Mouse (Mus musculus): ENCODE measurements around the gene Trpm1.

Gene Trpm1

DNA sequence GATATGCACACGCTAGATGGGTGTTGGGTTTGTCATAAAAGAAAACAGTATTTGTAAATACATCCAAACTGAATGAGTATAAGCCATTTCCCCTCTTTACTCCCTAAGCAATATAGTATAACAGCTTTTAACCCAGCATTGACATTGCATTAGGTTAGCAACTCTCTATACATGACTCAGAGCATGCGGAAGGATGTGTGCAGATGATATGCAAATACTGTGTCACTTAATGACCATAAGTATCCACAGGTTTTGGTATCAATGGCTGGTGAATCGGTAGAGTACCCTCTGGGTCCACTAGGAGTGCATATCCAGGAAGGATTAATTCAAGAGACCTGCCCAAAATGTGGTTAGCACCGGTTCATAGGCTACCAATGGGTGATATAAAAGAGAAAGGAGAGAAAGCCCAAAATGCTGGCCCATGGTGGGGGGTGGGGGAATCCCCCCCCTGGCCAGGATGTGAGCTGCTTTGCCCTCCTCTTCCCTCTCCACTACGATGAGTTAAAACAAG, 80.7 kb downstream of the Trpm1 start:
- DNase-seq (ENCODE audit: low spot score in 2 of 2) = no peak

DNA sequence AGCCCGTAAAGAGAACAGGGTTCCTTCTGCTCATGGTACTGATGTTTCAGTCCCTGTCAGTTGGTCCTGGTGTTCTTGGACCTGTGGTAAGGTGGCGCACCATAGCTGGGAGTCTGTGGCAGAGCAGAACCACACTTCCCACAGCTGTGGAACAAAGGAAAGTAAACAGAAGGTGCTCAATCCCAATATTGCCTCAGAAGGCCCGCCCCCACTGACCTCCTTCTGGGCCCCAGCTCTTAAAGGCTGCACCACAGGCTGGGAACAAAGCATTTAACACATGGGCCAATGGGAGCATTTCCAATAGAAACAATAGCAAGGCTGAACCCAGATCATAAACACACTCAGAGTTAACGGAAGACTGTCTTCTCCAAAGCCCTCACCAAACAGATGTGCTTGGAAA, 82.9 kb downstream of the Trpm1 start:
- DNase-seq (ENCODE audit: low spot score in 2 of 2) = no peak

DNA sequence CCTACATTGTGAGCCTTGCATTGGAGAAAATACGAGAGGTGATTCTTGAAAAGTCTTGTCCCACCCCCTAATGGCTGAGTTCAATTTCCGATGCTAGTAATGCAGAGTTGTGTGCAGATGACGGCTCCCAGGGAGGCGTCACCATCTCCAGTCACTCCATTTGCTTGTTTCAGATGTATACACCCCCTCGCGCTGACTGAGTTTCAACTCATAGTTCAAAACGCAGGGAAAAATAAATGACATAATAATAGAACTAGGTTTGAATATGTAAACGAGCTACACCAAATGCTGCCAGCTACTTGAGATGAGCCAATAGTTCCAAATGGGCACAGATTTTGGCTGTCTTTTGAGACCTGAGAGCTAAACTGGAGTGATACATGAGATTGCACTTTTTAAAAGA, 84.1 kb downstream of the Trpm1 start:
- DNase-seq (ENCODE audit: low spot score in 2 of 2) = no peak

DNA sequence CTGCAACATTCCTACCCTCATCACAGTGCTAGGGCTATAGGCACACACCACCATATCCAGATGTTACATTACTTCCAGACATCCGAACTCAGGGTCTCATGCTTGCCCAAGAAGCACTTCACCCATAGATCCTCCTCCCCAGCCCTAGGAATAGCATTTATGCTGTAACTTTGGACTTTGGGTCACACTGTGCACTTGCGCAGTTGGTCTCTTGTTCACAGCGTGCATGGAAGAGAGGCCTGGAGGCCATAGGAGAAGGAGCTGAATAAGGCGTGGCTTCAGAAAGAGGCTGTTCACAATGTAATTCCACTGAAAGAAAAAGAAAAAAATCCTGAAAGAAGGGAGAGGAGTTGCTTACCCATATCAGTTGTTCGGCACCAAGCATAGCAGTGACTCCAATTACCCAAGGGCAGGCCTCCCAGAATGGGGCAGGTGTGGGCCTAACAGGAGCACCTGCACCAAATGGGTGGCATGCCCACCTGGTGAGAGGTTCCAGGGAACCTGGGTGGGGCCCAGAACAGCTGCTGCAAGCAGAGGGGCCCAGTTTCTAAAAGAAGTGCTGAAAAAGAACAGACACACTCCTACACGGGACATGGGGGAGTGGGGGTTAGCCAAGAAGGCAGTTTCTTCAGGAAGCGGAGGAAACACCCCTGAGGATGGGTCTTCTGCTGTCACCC, 84.9 kb downstream of the Trpm1 start:
- DNase-seq (ENCODE audit: low spot score in 2 of 2) = no peak

DNA sequence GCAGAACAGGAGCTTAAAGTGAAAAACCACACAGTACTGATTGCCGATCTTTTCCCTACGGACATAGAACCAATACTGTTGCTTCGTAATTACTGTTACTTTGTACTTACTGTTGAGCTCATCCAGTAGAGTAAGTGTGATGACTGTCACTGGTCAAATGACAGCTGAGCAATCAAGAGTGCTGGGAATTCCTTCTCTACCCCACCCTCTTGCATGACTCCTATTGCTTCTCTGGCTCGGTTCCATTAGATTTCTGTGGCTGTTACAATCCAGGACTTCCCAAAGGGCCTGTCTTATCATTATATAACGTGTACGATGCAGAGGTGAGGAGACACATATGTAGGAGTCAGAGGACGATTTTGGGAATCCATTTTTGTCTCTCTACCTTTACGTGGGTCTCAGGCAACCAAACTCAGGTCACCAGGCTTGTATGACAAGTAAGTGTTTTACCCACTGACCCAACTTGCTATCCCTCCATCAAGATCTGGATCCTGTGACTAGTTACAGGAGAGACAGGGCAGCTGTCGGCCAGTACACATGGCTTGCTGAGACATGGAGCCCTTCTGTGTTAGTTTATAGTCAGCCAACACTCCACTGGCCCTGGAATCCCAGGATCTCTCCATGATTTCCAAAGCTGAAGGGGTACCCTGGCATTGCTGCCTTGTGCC, 85.6 kb downstream of the Trpm1 start:
- no peak for DNase-seq (ENCODE audit: low spot score in 2 of 2)

DNA sequence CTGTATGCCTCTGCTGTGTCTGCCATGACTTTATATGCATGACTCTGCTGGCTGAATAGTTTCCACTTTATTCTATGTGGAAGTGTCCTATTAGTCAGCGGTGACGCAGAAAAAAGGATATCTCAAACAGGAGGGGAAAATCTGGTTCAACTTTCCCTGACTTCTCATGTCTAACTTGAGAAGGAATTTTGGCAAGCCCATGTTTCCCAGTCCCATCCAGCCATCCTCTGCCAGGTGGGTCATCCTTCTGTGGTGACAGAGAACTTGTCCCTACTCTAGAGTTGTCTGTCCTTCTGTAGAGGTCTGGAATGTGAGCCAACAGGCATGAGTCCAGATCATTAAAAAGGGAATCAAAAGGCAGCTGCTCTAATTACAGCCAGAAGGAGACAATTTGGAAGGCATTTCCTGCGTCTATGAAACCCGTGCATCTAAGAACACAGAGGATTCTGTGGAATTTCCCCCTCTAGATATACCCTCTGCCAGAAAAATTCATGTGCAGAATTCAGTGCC, 86.2 kb downstream of the Trpm1 start:
- no peak for DNase-seq (ENCODE audit: low spot score in 2 of 2)

DNA sequence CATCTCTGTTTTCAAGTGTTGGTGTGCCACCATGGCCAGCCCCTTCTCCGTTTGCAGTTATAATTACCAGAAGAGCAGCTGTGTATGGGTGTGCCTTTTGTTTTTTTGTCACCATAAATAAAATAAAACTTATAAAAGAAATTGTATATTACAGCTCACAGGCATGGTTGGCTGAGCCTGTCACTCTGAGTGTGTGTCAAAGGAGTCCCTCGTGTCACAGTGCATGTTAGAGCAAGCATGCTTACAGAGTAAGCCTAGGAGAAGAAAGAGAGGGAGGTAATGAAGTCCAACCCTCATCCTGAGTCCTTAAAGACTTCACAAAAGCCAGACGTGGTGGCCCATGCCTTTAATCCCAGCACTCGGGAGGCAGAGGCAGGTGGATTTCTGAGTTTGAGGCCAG, 88.8 kb downstream of the Trpm1 start:
- no peak for DNase-seq (ENCODE audit: low spot score in 2 of 2)

DNA sequence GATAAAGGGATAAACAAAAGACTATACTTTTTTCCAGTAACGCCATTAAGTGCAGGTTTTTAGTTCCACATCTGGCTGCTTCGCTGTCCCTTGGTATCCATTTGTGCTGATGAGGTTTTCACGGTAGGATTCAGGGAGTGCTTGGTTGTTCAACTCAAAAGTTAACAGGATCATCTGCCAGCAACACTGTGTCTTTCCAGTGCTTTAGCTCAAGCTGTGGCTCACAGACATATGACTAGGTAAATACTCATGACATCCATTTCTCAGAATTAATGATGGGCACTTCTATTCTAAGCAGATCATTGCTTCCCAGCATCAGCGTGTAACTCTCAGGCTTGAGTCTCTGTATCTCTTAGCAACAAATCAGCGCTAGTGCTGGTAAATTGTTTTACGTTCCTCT, 90.7 kb downstream of the Trpm1 start:
- no peak for DNase-seq (ENCODE audit: low spot score in 2 of 2)

DNA sequence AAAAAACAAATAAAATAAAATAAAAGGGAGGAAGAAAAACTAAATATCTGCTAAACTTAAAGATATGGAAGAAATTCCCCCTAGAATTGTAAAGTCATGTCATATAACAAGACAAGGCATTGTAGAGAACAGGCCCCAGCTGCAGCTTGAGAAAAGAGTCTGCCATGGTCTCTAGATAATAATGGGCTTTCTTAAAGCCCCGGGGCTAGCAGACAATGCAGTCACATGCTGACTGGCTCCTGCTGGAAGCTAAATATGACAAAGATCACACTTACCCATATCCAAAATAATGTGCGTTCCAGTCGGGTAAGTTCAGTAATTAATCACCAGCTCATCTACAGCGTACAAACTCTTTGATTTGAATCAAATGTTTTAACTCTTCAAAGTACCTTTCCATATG, 93.1 kb downstream of the Trpm1 start:
- no peak for DNase-seq (ENCODE audit: low spot score in 2 of 2)

DNA sequence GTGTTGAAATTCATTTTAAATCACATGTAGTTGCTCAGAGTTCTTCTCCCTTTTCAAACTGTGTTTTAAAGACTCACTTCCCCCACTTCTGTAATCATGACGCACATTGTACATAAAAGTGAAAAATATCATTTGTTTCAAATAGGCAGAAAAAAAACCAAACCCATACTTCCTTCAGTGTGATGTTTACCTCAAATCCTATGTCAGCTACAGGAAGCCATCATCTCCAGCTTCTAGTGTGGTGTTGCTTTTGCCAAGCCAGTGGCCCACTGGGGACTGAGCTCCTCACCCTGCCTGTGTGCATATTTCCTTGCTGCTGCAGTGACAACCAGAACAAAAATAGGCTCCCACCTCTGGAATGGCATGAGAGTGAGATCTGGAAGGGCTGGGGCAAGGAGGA, 94.7 kb downstream of the Trpm1 start:
- no peak for DNase-seq (ENCODE audit: low spot score in 2 of 2)

DNA sequence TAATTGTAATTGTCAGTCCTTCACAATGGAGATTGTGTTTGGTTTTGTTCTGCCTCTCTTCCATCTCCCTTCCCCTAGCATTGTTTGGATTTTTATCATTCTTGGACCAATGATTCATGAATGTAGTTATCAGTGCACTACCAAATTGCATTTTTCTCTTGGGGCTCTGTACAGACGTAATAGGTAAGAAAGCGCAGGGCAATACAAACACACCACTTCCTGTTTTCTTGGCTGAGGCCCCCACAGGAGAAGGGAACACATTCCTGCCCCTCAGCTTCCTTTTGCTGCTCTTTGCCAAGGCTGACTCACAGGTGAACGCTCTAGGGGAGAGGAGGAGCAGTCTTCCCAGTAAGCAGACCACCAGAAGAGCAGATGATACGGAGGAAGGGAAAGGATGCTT, 96.1 kb downstream of the Trpm1 start:
- no peak for DNase-seq (ENCODE audit: low spot score in 2 of 2)

DNA sequence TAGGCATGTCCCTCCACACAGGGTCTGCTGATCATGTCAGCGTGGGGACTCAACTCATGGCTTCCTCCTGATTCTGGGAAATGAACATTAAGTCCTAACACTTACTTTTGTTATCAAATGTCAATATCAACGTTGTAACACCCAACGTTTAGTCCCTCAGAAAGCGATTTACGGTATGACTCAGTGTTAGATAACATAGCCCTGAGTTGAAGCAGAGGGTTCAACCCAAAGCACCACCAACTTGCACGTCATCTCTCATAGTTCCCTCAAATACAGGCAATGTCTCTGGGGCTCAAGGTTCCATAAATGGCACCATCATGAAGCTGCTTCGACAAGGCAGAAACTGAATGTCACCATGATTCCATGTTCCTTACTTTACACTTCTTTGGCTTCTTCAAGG, 96.8 kb downstream of the Trpm1 start:
- DNase-seq (ENCODE audit: low spot score in 2 of 2) = no peak

DNA sequence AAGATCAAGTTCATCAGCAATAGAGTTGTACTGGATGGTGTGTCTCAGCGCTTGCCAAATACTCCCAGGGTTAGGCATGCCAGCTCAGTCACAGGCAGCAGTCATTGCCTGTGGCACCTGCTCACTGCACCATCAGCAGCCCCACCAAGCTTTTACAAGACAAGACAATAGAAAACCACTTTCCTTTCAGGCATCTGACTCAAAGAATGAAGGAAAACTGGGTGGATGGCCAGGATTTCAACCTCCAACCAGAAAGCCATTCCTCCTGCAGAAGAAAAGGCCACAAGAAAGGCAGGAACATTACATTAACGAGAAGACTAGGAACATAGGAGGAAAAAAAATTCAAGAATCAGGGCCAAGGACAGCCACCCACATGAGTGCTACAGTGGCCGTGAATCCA, 100.1 kb downstream of the Trpm1 start:
- no peak for DNase-seq (ENCODE audit: low spot score in 2 of 2)

DNA sequence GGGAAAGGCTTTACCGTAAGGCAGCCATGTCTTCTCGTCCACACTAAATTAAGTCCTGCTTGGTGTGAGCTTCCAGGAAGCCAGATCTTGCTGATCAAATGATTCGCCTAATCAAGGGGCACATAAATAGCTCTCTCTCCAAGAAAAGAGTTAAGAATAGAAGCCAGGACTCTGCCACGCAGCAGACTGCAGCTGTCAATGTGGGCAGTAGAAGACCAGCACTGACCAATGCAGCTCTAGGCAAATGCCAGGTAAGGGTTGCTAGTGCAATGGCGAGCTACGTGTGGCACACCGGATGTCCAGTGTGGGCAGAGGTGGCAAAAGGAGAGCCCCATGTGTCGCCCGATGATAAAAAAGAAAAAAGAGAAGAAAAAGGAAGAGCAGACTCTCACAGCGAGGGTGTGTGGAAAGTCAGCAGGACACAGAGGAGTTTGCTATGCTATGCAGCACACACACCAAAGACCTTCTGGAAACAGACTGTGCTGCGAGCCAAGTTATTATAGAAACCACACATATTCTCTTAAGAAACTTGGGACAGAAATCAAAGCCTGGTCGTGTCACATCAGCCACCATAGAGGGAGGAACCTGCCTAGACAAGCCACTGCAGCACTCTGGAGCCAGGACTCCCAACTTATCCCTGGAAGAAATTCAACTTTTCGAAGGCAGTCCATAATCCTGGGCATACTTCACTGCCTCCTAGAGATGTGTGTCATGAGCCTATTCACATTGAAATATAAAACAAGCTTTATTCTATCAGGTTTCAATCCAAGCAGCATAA, 112.1 kb downstream of the Trpm1 start:
- no peak for DNase-seq (ENCODE audit: low spot score in 2 of 2)

DNA sequence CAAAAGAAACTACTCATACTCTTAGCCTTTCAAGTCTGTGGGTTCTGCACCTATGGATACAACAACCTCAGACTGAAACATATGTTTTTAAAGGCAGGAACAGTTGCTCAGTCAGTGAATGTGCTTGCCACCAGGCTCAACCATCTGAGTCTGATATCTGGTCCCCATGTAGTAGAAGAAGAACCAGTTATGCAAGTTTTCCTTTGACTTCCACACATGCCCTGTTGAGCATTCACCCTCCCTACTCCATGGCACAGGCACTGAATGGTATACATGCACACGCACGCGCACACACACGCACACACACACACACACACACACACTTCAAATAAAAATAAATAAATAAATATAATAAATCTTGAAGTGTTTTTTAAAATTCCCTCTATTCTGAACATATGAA, 113.0 kb downstream of the Trpm1 start:
- DNase-seq (ENCODE audit: low spot score in 2 of 2) = no peak

DNA sequence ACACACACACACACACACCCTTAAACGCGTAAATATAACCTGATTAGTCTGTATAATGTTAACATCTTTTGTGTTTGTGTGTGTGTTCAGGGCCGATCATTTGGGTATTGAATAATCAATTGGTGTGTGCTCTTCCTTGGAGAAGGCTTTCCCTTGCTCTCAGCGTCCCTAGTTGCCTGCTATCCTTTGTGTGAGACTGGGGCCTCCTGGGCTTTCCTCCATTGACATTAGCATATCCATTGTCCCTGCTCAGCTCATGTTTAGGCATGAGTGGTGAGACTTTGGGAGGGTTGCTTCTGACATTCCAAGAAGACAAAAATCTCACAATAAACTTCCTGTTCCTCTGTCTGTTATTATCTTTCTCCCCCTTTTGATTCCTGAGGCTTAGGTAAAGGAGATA, 118.3 kb downstream of the Trpm1 start:
- DNase-seq (ENCODE audit: low spot score in 2 of 2) = no peak

DNA sequence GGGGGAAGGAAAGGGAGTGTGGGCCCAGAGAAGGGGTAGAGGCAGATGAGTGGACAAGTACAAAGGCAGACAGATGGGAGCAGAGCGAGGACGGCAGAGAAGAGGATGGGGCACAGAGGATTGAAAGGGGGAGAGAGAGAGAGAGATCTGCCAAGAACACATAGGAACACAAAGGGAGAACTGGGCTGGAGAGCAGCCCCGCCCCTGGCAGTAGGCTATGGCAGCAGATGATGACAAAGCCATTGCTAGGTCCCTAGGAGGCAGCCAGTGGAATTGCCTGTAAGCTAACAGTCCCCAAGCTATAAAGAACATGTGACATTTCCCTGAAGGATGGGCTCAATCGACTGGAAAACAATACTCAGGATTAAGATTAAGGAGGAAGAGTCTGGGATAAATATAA, 121.9 kb downstream of the Trpm1 start:
- no peak for DNase-seq (ENCODE audit: low spot score in 2 of 2)

DNA sequence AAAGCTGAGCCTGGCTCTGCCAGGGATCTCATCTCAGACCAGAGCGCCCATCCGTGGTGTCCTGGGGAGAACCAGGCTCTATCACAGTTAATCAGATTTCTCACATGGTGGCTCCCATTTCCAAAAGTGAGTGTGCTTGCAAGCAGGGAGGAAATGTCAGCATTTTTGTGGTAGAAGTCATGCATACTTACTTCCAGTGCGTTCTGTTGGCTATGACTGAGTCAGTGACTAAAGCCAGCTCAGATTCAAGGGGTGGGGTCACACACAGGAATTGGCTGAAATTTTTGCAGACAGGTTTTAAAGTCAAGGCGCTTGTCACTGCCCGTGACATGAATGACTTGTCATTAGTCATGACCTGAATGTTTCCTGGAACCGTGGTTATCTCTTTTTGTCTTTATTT, 123.3 kb downstream of the Trpm1 start:
- DNase-seq (ENCODE audit: low spot score in 2 of 2) = no peak

DNA sequence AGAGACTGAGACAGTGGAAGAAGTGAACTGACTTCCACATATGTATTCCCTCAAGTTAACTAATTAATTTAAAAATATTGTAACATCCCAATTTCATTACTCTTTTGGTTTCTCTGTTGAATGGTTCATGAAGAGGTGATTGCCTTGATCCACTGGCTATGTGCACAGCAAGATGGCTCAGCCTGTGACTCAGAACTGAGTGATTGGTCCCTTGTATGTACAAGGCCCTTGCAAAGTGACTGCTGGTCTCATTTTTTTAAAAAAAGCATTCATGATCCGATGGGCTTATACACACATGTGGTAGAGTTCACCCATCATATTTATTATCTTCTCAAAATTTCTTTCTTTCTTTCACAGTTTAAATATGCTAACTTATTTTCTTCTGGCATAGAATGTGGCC, 124.9 kb downstream of the Trpm1 start:
- DNase-seq (ENCODE audit: low spot score in 2 of 2) = no peak

DNA sequence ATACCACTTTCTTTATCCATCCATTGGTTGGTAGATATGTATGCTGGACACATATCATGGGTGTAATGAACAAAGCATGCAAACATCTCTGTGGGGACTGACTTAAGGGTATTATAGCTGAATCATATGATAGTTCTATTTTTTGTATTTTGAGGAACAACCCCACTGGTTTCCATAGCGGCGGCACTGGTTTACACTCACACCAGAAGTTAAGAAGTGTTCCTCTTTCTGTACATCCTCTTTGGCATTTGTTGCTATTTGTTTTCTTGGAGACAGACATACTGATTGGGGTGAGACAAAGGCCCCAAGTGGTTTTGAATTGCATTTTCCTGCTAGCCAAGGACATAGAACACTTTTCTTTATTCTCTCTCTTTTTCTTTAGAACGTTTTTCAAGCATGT, 125.9 kb downstream of the Trpm1 start:
- DNase-seq (ENCODE audit: low spot score in 2 of 2) = no peak

DNA sequence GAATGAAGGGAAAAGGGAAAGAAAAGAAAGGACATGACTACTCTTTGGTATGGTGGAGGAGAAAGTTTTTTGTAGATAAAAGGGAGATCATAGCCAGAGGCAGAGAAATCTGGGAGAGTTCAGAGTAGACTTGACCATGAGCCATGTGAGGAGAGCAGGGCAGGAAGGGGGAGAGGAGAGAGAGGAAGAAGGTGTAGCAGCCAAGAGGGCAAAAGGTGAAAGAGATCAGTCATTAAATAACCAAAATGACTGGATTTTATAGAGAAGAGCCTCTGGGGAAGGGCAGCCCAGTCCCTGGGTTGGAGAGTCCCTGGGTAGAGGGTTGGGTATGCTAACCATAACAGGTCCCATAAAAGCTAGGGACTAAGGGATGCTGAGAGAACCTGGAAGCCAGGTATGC, 132.9 kb downstream of the Trpm1 start:
- DNase-seq (ENCODE audit: low spot score in 2 of 2) = no peak

DNA sequence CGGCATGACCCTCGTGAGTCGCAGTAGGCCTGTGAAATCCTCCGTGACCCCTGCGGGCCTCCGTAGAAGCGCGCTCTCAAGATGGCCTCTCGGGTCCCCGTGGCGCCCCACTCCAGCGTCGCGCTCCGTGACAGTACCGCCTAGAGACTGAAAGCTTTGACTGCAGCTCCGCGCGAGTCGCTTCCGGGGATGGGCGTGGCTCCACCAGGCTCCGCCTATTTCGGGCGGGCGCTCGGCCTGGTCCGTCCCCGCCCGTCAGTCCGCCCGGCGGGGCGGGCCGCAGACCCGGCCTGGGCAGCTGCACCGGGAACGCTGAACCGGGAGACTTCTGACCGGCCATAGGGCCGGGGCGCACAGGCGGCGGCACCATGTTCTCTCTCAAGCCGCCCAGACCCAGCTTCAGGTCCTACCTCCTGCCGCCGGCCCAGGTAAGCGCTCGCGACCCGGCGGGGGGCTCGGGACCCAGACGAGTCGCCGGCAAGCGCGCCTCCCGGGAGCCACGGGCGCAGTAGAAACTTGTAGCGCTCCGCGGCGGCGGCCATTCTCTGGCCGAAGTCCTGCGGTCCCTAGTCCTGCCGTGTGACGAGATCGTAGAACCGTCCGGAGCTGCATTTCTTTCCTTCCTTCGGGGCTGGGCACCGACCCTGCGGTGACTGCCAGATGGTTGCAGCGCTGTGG, 133.9 kb downstream of the Trpm1 start, which contains the start of gene Mtmr10:
Mtmr10 (plus strand) TSS at position 240 of the 678 bp plus-strand sequence.
- peak; percentile 95 to 99 for DNase-seq (ENCODE audit: low spot score in 2 of 2)

All from right cerebral cortex, postnatal 36 days (tissue).